Mouse (Mus musculus) MEL (cell line): ENCODE measurements at regions not wholly inside any gene's neighbourhood (a gene's known extent, or its start where the extent isn't known, plus 50 kb on each side); places are given as distances from the start of the nearest gene placed in this dataset.

Experiments used
- DNase-seq: peaks from one replicate; pipeline ENCODE4 v3.0.0; 2011; ENCODE audit warnings: low read depth, low spot score
- H3K27ac ChIP-seq: 2 replicates; pipeline ENCODE4 v1.5.1; 2012; ENCODE audit warnings: low read depth, mild to moderate bottlenecking, control low read depth, low read length, moderate library complexity; ENCODE audit not compliant: control insufficient read depth
- H3K27me3 ChIP-seq, 2 experiments: fragments of 150-350 bp in 1 of 2; sonication (generic) in 1 of 2; 2 replicates each; pipeline ENCODE4 v1.6.1; 2012; ENCODE audit warnings: low read length in 2 of 2, mild to moderate bottlenecking in 2 of 2, improper control_type of control experiment in 1 of 2, moderate library complexity in 1 of 2; ENCODE audit not compliant: insufficient read depth in 2 of 2, control insufficient read depth in 1 of 2
- H3K36me3 ChIP-seq, 2 experiments: 2 replicates each; pipeline ENCODE4 v1.6.1; 2012 to 2014; ENCODE audit warnings: low read length in 2 of 2, improper control_type of control experiment in 1 of 2, inconsistent platforms in 1 of 2, mild to moderate bottlenecking in 1 of 2; ENCODE audit not compliant: insufficient read depth in 2 of 2, control insufficient read depth in 1 of 2
- H3K4me1 ChIP-seq, 2 experiments: fragments of 150-350 bp in 1 of 2; sonication (generic) in 1 of 2; 2 replicates each; pipeline ENCODE4 v1.6.1; 2012; ENCODE audit warnings: low read length in 2 of 2, improper control_type of control experiment in 1 of 2, mild to moderate bottlenecking in 1 of 2; ENCODE audit not compliant: insufficient read depth in 2 of 2, control insufficient read depth in 1 of 2
- H3K4me3 ChIP-seq, 2 experiments: fragments of 150-350 bp in 1 of 2; sonication (generic) in 1 of 2; 2 replicates each; pipeline ENCODE4 v1.5.1; 2012; ENCODE audit warnings: low read depth in 2 of 2, low read length in 2 of 2, mild to moderate bottlenecking in 2 of 2, moderate library complexity in 2 of 2, control low read depth in 1 of 2, improper control_type of control experiment in 1 of 2; ENCODE audit not compliant: control insufficient read depth in 1 of 2, insufficient read depth in 1 of 2
- H3K79me2 ChIP-seq: 2 replicates; pipeline ENCODE4 v1.6.1; 2012; ENCODE audit warnings: mild to moderate bottlenecking, low read length, moderate library complexity; ENCODE audit not compliant: control insufficient read depth, poor library complexity, insufficient read depth
- H3K9ac ChIP-seq: 2 replicates; pipeline ENCODE4 v1.6.1; 2012; ENCODE audit warnings: low read depth, mild to moderate bottlenecking, control low read depth, low read length, moderate library complexity; ENCODE audit not compliant: control insufficient read depth, poor library complexity, severe bottlenecking
- H3K9me3 ChIP-seq: fragments of 150-350 bp; sonication (generic); replicated peaks from 2 replicates; pipeline ENCODE4 v1.6.1; 2012; ENCODE audit warnings: mild to moderate bottlenecking, low read length, improper control_type of control experiment, moderate library complexity; ENCODE audit not compliant: insufficient read depth
- BHLHE40 ChIP-seq: IDR thresholded peaks from 2 replicates; pipeline ENCODE4 v1.6.1; 2012; ENCODE audit warnings: low read depth, mild to moderate bottlenecking, inconsistent platforms, low read length, improper control_type of control experiment, borderline replicate concordance
- CHD1 ChIP-seq: IDR thresholded peaks from 2 replicates; pipeline ENCODE4 v1.6.1; 2012; ENCODE audit warnings: low read depth, mild to moderate bottlenecking, inconsistent platforms, low read length, improper control_type of control experiment
- CHD2 ChIP-seq: IDR thresholded peaks from 2 replicates; pipeline ENCODE4 v1.6.1; 2011; ENCODE audit warnings: low read length, improper control_type of control experiment
- E2F4 ChIP-seq: IDR thresholded peaks from 2 replicates; pipeline ENCODE4 v1.6.1; 2011; ENCODE audit warnings: low read depth, low read length, improper control_type of control experiment, borderline replicate concordance
- ELF1 ChIP-seq: IDR thresholded peaks from 2 replicates; pipeline ENCODE4 v1.6.1; 2014; ENCODE audit warnings: low read depth, mild to moderate bottlenecking, inconsistent platforms, low read length, improper control_type of control experiment, moderate library complexity
- ETS1 ChIP-seq: IDR thresholded peaks from 2 replicates; pipeline ENCODE4 v1.6.1; 2012; ENCODE audit warnings: low read depth, mild to moderate bottlenecking, inconsistent platforms, low read length, improper control_type of control experiment, moderate library complexity
- GABPA ChIP-seq: IDR thresholded peaks from 2 replicates; pipeline ENCODE4 v1.6.1; 2012; ENCODE audit warnings: low read depth, mild to moderate bottlenecking, inconsistent platforms, low read length, improper control_type of control experiment, moderate library complexity
- GATA1 ChIP-seq: IDR thresholded peaks from 2 replicates; pipeline ENCODE4 v1.6.1; 2011; ENCODE audit warnings: low read depth, low read length, improper control_type of control experiment
- HCFC1 ChIP-seq: IDR thresholded peaks from 2 replicates; pipeline ENCODE4 v1.6.1; 2012; ENCODE audit warnings: low read depth, mild to moderate bottlenecking, inconsistent platforms, low read length, improper control_type of control experiment, moderate library complexity
- MAFK ChIP-seq: IDR thresholded peaks from 2 replicates; pipeline ENCODE4 v1.6.1; 2011; ENCODE audit warnings: low read depth, mild to moderate bottlenecking, low read length, improper control_type of control experiment, borderline replicate concordance
- MAX ChIP-seq: IDR thresholded peaks from 2 replicates; pipeline ENCODE4 v1.6.1; 2011; ENCODE audit warnings: low read length, improper control_type of control experiment
- MXI1 ChIP-seq: IDR thresholded peaks from 2 replicates; pipeline ENCODE4 v1.6.1; 2011; ENCODE audit warnings: mild to moderate bottlenecking, low read depth, low read length, improper control_type of control experiment
- MYB ChIP-seq: IDR thresholded peaks from 2 replicates; pipeline ENCODE4 v1.6.1; 2011; ENCODE audit warnings: mild to moderate bottlenecking, low read depth, low read length, improper control_type of control experiment
- MYC ChIP-seq: IDR thresholded peaks from 2 replicates; pipeline ENCODE4 v1.6.1; 2011; ENCODE audit warnings: low read depth, mild to moderate bottlenecking, low read length, improper control_type of control experiment, moderate library complexity
- NELFE ChIP-seq: IDR thresholded peaks from 2 replicates; pipeline ENCODE4 v1.6.1; 2011; ENCODE audit warnings: low read depth, low read length, improper control_type of control experiment
- NRF1 ChIP-seq: IDR thresholded peaks from 2 replicates; pipeline ENCODE4 v1.6.1; 2014; ENCODE audit warnings: low read depth, mild to moderate bottlenecking, inconsistent platforms, low read length, improper control_type of control experiment, moderate library complexity; ENCODE audit not compliant: poor library complexity, insufficient read depth, severe bottlenecking
- POLR2A ChIP-seq, 2 experiments: IDR thresholded peaks; 2 replicates each; pipeline ENCODE4 v1.6.1; 2011 to 2012; ENCODE audit warnings: low read length in 2 of 2, mild to moderate bottlenecking in 2 of 2, control low read depth in 1 of 2, improper control_type of control experiment in 1 of 2, low read depth in 1 of 2, moderate library complexity in 1 of 2; ENCODE audit not compliant: control insufficient read depth in 1 of 2, insufficient read depth in 1 of 2, poor library complexity in 1 of 2
- POLR2AphosphoS2 ChIP-seq: IDR thresholded peaks from 2 replicates; pipeline ENCODE4 v1.6.1; 2011; ENCODE audit warnings: low read length, improper control_type of control experiment
- POLR2AphosphoS5 ChIP-seq: IDR thresholded peaks from 2 replicates; pipeline ENCODE4 v1.6.1; 2012; ENCODE audit warnings: low read depth, borderline replicate concordance, mild to moderate bottlenecking, inconsistent platforms, low read length, moderate library complexity, mixed read lengths
- RAD21 ChIP-seq: IDR thresholded peaks from 2 replicates; pipeline ENCODE4 v1.6.1; 2011; ENCODE audit warnings: mild to moderate bottlenecking, low read depth, low read length, improper control_type of control experiment
- SIN3A ChIP-seq: IDR thresholded peaks from 2 replicates; pipeline ENCODE4 v1.6.1; 2012; ENCODE audit warnings: low read length, improper control_type of control experiment, inconsistent platforms
- SMC3 ChIP-seq: IDR thresholded peaks from 2 replicates; pipeline ENCODE4 v1.6.1; 2011; ENCODE audit warnings: low read depth, low read length, improper control_type of control experiment
- TAL1 ChIP-seq: IDR thresholded peaks from 2 replicates; pipeline ENCODE4 v1.6.1; 2012; ENCODE audit warnings: mild to moderate bottlenecking, inconsistent platforms, low read length, moderate library complexity, mixed read lengths
- TBP ChIP-seq: IDR thresholded peaks from 2 replicates; pipeline ENCODE4 v1.8.0; 2011; ENCODE audit warnings: low read depth, low read length, improper control_type of control experiment
- TCF12 ChIP-seq: IDR thresholded peaks from 2 replicates; pipeline ENCODE4 v1.6.1; 2014; ENCODE audit warnings: low read depth, mild to moderate bottlenecking, inconsistent platforms, low read length, improper control_type of control experiment, moderate library complexity
- UBTF ChIP-seq: IDR thresholded peaks from 2 replicates; pipeline ENCODE4 v1.6.1; 2012; ENCODE audit warnings: low read depth, mild to moderate bottlenecking, inconsistent platforms, low read length, improper control_type of control experiment, moderate library complexity, borderline replicate concordance; ENCODE audit not compliant: insufficient read depth
- USF2 ChIP-seq, 2 experiments: IDR thresholded peaks; 2 replicates each; pipeline ENCODE4 v1.6.1; 2011 to 2012; ENCODE audit warnings: improper control_type of control experiment in 2 of 2, low read length in 2 of 2, borderline replicate concordance in 1 of 2, inconsistent platforms in 1 of 2, low read depth in 1 of 2, mild to moderate bottlenecking in 1 of 2; ENCODE audit not compliant: insufficient read depth in 1 of 2
- ZKSCAN1 ChIP-seq: IDR thresholded peaks from 2 replicates; pipeline ENCODE4 v1.6.1; 2012; ENCODE audit warnings: low read depth, mild to moderate bottlenecking, inconsistent platforms, low read length, improper control_type of control experiment, moderate library complexity
- ZNF384 ChIP-seq: IDR thresholded peaks from 2 replicates; pipeline ENCODE4 v1.6.1; 2012; ENCODE audit warnings: low read depth, mild to moderate bottlenecking, inconsistent platforms, low read length, improper control_type of control experiment

DNA sequence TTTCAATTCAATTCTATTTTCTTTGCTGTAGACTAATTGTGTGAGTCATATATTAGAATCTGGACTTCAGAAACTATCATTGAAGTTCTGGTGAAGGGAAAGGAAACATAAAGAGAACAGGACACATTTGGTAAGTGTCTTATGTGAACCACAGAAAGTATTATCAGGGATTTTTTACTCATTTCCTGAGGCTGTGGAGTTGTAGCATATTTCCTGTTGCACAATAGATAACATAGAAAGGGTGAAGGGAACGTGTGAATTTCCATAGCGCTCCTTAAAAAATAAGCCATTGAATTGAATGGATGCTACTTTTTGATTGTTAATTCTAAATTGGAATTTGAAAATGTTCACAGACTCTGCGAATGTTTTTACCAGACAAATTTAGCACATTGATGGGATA lies 215.2 kb upstream of the Zfp352 start:
- no peaks in the 10 kb centered on the region for H3K4me1 ChIP-seq
- no peak overlapping the region for H3K9ac ChIP-seq
- no peaks in the 10 kb centered on the region for H3K79me2 ChIP-seq
- H3K9me3 ChIP-seq: no peaks in the 10 kb centered on the region
- H3K4me3 ChIP-seq: no peak overlapping the region
- TF ChIP-seq GATA1 (no peak), CHD1 (no peak), ETS1 (no peak), POLR2AphosphoS2 (no peak), MYC (no peak), NRF1 (no peak), TCF12 (no peak), BHLHE40 (no peak), SMC3 (no peak), ELF1 (no peak), TBP (no peak), RAD21 (no peak), ZKSCAN1 (no peak), SIN3A (no peak), USF2 (IDR thresholded peaks at IDR 0.05; ENCODE audit: borderline replicate concordance in 1 of 2, insufficient read depth in 1 of 2, low read depth in 1 of 2, low read length in 2 of 2) (no peak), MYB (no peak)
- TF ChIP-seq, all 39 proteins: peak for 0
- no peak for DNase-seq
- no peaks in the 10 kb centered on the region for H3K27me3 ChIP-seq
- no peak overlapping the region for H3K27ac ChIP-seq
- H3K36me3 ChIP-seq: no peaks in the 10 kb centered on the region

DNA sequence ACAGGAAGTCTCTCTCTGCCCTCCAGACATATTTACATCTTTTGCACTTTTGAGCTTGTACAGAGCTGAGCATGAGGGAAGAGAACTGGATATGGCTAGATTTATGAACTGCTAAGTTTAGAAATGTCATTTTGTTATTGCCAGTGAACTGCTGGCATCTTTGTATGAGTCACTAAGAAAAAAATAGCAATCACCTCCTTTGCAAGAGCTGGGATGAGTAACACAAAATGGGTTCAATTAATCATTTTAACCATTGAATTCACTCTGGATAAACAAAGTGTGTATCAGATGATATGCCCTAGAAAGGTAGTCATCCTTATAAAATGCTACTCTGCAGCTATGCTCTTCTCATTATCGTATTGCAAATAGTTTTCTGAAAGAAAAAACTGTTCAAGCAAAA lies 214.7 kb upstream of the Zfp352 start:
- Histone ChIP-seq H3K4me3 (no peak overlapping the region), H3K79me2 (no peaks in the 10 kb centered on the region), H3K36me3 (no peaks in the 10 kb centered on the region), H3K9me3 (no peaks in the 10 kb centered on the region), H3K27me3 (no peaks in the 10 kb centered on the region), H3K4me1 (no peaks in the 10 kb centered on the region), H3K27ac (no peak overlapping the region), H3K9ac (no peak overlapping the region)
- DNase-seq: no peak
- TF ChIP-seq MYC (no peak), BHLHE40 (no peak), MXI1 (no peak)

DNA sequence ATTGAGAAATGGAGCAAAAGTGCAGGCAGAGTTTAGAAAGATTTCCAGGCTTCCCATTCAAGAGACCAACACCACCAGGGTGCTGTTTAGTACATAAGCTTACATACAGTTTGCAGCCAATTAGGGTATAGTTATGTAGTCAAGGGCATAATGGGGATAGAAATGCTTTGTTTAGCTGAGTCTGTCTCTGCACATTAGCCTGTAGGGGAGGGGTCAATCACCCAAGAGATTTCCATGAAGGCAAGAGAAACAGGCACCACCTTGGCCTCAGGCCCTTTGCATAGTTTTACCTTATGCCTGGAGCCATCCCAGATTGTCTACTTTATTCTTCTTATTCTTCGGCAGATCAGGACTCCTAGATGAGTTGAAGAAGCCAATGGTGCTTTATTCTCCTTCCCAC lies 205.9 kb upstream of the Zfp352 start:
- Histone ChIP-seq H3K4me3 (no peak overlapping the region), H3K27ac (no peak overlapping the region), H3K9ac (no peak overlapping the region), H3K36me3 (no peaks in the 10 kb centered on the region), H3K9me3 (no peaks in the 10 kb centered on the region), H3K79me2 (no peaks in the 10 kb centered on the region), H3K4me1 (no peaks in the 10 kb centered on the region), H3K27me3 (no peaks in the 10 kb centered on the region)
- DNase-seq: no peak
- no peak for TF ChIP-seq SMC3
- TF ChIP-seq MXI1: no peak
- TF ChIP-seq GABPA: no peak
- TF ChIP-seq E2F4: no peak
- no peak for TF ChIP-seq UBTF
- TF ChIP-seq ZNF384: no peak
- no peak for TF ChIP-seq USF2 (IDR thresholded peaks at IDR 0.05; ENCODE audit: borderline replicate concordance in 1 of 2, insufficient read depth in 1 of 2, low read depth in 1 of 2, low read length in 2 of 2)
- TF ChIP-seq CHD2: no peak
- TF ChIP-seq HCFC1: no peak
- TF ChIP-seq GATA1: no peak
- TF ChIP-seq MAFK: no peak
- no peak for TF ChIP-seq MAX
- TF ChIP-seq NELFE: no peak
- no peak for TF ChIP-seq POLR2AphosphoS5
- no peak for TF ChIP-seq TAL1
- no peak for TF ChIP-seq POLR2A (IDR thresholded peaks at IDR 0.05; ENCODE audit: control insufficient read depth in 1 of 2, insufficient read depth in 1 of 2, low read depth in 1 of 2, low read length in 2 of 2, poor library complexity in 1 of 2)
